Mouse (Mus musculus): Measurements from ENCODE around the gene Rassf2.

Rassf2 gene

DNA sequence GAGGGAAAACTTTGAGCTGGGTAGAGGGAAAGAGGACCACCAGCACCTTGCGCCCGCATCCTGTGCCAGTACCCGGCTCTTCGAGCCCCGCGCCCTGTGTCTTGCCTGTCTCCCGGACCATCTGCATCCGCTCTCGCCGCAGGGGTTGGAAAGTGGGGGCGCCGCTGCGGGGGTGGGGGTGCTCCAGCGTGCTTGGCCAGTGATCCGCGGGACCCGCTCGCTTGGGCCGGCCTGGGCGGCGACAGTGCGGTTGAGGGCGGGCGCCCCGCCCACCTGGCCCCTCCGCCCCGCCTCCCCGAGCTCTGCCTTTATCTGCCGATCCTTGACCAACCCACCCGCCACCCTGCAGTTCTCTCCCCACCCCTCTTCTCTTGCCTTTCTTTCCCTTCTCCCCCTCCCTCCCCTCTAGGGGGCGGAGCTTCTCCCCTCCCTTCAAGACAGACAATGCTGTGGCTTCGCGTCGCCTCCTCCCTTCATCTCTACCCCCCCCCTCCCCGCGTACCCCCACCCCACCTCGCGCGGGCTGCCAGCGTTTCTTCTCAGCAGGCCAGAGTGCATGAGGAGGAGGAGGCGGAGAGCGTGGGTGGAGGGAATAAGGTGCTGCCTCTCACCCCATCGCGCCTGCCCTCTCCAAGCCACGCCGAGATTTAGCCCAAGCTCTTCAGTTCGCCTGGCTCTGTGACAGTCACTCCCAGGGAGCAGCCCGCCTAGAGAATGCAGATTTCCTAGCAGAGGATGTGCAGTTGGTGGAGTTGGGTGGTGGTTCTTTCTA lies at the start of gene Rassf2:
Rassf2 (minus strand) TSS at position 613 of the 772 bp plus-strand sequence.
- peak; percentile 93 for DNase-seq (ENCODE audit: inconsistent ontology term)

DNA sequence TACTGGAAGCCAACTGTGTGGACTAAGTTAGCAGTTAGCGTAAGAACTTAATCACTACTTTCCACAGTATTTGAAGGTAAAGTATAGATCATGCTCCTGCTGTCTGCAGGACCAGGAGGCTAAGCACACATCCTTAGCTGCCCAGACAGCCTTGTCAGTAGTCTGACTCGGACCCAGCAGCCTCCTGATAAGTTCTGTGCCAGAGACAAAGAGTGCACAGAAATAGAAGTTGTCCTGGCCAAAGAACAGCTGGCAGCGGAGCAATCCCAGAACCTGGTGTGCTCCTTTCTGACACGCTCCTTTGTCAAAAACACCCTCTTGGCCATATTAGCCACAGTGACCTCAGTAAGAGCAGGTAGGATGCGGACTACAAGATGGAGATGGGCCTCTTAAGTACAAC lies 49.1 kb upstream of the Rassf2 start:
- DNase-seq (ENCODE audit: inconsistent ontology term): no peak

DNA sequence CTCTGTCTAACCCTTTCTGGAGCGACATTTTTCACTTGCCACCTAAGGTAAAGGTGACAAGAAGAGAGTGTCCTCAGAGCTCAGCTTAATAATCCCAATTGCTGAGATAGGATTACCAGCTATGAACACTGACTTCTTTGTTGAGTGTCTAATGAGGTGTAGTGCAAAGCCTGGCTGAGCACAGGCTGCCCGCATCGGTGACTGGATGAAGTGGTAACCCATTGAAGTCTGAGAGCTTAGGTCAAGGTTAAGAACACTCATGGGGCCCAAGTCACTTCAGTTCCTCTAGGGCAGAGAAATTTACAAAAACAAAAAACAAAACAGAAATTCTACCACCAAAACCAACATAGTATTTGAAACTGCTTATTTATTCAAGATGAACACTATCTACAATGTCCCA lies 43.0 kb upstream of the Rassf2 start:
- no peak for DNase-seq (ENCODE audit: inconsistent ontology term)

DNA sequence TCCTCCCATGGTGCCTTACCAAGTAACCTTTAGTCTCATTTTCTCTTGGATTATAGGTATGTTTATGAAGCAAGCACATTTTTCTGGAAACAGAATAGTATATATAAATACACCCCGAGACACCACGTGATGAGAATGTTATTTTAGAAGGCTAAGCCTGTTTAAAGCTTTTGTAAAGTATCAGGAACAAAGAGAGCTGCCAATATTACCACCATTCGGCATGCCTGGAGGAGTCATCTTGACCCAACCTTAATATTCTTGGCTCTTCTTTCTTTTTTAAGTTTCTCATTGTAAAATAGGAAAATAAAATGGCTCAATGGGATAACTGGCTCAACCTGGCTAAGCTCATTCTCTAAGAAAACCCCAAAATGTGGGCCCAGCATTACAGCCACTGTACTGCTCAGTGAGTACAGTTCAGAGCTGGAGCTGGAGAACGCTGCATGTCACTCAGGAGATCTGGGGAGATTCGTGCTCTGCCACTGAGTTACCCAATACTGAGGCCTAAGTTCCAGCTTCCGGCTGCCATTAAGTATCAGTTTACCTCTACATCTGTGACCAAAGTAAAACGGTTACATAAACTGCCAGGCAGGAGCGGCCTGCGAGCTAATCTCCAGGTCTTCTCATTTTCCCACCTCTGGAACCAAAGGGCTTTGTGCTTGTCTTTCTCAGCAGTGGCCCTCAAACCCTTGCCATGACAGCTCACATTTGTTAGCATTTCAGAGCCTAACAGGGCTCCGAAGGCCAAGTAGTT lies 40.1 kb upstream of the Rassf2 start:
- DNase-seq (ENCODE audit: inconsistent ontology term): no peak

DNA sequence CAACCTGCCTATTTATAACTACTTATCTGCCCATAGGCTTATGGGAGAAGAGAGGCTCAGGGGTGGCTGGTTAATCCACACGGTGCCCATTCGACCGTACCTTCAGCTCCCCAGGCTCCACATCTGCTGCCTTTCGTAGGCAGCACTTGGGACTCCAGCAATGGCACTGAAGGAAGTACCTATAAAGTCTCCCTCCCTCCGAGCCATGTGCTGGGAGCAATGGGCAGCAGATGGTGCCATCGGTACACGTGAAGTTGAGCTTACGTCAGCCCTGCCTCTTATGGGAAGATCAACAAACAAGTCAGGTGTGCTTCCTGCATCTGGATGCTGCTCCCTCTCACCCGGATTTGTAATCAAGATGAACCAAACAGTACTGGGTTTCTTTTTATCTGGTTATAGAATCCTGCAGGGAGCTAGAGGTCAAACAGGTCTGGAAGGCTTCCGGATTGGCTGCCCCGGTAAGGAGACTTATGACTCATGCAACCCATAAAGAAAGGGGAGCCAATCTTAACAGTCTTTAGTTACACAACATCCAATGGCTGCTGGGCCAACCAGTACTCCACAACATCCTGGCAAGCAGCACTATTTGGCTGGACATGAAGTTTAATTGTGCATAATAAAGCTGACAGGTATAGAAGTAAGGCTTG lies 34.2 kb upstream of the Rassf2 start:
- no peak for DNase-seq (ENCODE audit: inconsistent ontology term)

DNA sequence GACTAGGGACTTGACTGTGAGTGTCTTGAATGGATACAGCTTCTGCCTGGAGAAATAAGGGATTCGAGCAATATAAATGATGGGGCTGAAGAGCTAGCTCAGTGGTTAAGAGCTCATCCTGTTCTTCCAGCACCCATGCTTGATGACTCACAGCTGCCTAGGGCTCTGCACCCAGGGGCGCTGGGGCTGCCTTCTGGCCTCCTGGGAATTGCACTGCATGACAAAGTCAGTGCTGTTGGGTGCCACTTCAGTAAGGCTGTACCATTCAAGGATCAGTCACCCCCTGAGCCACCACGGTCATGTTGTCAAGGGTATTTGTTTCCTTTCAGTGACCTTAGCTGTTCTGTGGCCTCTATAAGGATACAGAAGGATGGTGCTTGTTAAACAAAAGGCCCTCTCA lies 33.7 kb upstream of the Rassf2 start:
- DNase-seq (ENCODE audit: inconsistent ontology term): no peak

DNA sequence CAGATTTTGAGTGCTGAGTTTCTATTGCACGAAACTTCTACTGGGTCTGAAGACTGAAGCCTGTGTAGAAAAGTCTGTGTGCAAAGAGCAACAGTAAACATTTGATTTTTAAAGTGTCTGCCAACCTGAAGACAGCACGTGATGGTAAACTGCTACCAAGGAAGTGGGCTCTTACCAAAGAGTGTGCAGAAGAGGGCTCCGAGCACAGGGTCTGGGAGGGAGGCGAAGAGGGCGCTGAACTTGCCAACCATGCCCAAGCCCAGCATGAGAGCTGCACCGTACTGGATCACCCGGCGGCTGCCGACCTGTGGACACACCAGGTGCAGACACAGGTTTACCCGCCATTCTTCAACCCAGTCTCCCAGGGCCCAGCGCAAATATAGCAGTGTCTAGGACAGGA lies 31.8 kb upstream of the Rassf2 start:
- DNase-seq (ENCODE audit: inconsistent ontology term): no peak

DNA sequence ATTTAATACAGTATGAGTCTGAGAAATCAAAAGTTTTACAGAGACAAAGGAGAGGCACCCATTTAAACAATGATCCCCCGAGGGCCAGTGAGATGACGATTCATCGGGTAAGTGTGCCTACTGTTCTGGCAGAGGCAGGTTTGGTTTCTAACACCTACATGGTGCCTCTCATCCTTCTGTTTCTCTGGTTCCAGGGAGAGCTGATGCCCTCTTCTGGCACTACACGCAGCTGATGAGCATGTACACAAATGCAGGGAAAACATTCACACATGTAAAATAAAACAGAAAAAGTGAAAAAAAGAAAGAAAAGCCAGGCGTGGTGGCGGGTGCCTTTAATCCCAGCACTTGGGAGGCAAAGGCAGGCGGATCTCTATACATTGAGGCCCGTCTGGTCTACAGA lies 29.9 kb upstream of the Rassf2 start:
- no peak for DNase-seq (ENCODE audit: inconsistent ontology term)

DNA sequence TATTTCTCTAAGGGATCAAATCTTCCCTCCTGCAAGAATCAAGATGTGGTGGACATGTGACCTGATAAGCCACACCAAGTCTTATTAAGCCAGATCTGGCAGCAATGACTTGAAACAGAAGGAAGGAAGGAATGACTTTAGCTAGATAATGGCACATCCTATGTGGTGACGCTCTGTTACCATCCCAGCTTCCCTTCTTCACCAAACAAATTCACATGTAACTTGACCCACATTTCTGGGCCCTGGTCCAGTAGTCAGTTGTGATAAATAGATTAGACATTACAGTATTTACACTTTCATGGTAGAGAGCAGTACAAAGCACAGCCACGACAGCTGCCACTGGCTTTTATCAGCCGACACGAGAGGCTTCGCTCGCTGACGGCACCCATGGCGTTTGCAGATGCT lies 25.3 kb upstream of the Rassf2 start:
- no peak for DNase-seq (ENCODE audit: inconsistent ontology term)

DNA sequence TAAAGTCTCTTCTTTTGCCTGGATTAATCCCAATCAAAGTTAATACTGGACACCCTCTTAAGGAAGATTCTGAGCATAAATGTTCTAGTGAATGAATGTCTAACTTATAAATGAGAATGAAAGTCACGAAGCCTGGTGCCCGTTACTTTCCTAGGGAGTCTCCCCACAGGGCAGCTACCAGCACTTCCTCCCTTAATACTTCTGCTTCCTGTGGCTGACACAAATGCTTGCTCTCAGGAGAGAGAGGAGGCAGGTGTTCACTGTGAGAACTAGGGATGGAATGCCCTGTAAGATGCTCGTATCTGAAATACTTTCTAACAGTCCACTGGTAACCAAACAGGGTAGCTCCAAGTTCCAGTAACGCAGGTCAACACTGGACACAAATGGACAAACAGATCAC lies 23.8 kb upstream of the Rassf2 start:
- DNase-seq (ENCODE audit: inconsistent ontology term): no peak

DNA sequence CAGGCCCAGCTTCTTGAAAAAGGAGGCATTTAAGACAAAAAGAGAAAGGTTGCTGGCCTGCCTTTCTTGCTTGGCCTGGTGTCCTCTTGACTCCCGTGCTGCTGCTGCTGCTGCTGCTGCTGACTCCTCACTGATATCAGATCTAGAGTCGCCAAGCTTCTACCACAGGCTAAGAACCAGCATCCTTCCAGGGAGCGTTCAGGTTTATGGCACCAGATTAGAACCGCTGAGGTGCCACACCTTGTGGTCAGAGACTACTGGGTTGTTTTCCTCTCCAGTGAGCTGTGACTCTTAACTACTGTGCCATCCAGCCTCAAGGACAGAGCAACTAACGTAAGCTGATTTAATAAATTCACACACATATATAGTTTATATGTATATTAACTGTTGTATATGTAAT lies 21.7 kb upstream of the Rassf2 start:
- no peak for DNase-seq (ENCODE audit: inconsistent ontology term)

DNA sequence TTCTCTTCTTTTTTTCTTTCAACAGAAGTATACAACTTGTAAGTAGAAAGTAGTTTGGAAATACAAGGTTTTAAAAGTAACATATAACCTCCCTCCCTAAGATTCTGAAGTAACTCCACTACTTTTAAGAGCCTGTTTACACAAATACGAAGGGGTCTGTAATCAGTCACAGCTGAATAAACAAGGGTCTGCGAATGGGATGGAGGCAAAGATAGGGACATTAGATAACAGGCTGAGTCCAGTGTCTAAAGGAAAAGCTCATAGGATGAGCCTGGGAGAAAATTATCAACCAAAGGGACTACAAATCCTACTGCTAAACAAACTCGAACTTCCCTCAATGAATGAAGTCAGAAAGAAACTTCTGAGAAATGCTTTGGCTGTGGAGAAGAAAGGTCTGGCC lies 19.9 kb upstream of the Rassf2 start:
- no peak for DNase-seq (ENCODE audit: inconsistent ontology term)

DNA sequence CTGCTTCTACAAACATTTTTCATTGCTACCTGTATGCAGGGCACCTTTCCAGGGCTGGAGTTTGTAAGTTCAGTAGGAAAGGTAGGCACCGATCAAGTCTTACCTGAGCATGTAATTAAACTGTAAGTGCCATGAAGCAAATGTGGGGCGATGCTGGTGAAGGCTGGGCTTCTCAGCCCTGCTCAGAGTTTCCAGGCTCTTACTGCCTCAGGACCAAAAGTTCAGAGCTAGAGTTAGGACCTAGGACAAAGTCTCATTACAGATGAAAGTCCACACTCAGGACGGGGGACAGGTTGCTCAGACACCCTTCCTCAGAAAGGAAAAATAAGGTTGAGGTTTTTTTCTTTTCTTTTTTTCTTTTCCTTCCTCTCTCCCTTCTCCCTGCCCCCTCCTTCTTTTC lies 19.4 kb upstream of the Rassf2 start:
- no peak for DNase-seq (ENCODE audit: inconsistent ontology term)

DNA sequence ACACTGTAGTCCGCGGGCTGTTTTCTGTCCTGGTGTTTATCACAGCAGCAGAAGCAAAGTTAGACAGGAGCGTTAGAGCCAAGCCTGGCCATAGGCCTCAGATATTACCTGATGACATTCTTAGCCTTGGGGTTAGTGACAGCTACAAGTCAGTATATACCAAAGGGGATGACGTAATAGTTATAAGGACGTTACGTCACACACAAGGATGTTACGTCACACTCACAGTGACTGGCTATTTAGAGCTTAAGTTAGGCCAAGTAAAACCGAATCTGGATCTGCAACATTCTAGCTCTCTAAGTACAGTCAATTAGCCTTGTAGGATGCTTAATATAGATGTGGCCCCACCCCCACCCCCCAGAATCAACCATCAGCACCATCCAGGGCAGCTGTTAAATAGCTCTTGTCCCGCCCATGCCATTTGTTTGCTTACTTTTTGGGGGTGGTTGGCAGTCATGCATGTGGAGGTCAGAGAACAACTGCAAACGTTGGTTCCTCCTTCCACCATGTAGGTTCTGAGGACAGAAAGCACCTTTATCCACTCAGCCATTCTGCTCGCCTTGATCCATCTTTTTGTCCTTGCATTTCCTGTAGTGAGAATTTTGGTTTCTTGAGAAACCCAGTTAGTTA lies 18.2 kb upstream of the Rassf2 start:
- no peak for DNase-seq (ENCODE audit: inconsistent ontology term)

DNA sequence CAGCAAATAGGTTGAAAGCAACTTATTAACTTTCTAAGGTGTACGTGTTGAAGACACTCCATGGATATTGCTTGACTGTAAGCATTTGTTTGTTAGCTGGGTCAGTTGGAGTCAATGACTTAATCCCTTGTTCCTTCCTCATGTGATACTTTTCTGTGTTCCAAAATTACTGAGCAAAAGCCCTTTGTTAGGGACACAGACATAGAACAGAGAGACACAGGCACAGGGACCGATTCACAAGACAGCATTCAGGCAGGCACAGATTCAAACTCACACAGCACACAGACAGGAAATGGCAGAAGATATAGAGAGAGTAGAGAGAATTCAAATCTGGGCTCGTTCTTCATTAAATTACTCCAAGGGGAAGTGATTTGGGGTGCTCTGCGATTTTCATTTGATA lies 17.3 kb upstream of the Rassf2 start:
- DNase-seq (ENCODE audit: inconsistent ontology term): no peak

DNA sequence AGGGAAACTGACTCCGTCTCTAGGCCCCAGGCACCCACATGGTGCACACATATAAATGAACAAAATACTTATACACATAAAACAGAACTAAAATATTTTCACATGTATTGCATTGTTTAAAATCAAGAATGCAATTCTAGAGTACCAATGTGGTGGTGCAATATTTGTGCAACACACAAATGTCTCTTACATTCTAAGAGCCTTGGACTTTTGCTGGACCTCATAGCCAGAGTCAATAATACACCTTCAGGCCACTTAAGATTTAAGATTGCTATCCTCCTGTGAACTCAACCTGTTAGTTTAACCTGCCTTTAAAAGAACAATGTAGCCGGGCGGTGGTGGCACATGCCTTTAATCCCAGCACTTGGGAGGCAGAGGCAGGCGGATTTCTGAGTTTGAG lies 16.6 kb upstream of the Rassf2 start:
- no peak for DNase-seq (ENCODE audit: inconsistent ontology term)

DNA sequence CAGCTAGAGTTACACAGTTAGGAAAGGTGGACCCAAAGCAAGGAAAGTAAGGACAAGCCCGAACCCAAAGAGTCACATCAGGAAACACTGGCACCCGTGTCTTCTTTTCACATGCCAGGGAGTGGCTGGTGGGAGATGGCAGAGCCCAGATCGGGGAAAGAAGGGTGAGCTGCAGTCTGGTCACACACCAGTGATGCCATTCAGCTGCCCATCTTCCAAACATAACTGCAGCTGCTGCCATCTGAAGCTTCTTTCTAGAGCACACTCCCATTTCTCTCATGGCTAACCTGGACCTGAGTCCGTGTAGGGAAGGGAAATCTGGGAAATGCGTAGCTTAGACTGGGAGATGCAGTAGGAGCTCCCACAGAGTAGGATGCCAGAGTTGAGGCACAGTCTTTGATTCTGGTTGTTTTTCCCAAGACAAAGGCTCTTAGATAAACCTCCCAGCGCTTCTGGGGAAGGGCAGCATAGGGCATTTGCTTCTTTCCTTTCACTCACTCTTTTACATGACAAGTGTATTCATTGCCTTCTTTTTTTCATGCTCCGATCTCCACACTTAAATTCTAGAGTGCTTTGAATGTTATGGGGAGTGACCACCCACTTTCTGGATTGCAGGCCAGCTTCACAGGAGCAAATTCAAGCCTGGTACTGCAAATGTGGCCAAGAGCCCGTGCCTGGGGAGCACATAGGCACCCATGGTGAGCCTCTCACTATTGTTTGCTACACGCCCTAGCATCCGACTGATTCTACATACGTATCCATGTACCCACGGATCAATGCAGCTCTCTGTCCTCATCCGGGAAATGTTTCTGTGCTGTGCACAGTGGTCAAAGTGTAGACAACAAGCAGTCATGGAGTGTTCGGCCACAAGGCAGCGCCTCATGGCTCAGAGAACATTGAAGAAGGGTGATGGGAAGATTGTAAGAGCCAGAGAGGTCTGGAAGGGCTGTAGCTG lies 14.5 kb upstream of the Rassf2 start:
- DNase-seq (ENCODE audit: inconsistent ontology term): no peak

DNA sequence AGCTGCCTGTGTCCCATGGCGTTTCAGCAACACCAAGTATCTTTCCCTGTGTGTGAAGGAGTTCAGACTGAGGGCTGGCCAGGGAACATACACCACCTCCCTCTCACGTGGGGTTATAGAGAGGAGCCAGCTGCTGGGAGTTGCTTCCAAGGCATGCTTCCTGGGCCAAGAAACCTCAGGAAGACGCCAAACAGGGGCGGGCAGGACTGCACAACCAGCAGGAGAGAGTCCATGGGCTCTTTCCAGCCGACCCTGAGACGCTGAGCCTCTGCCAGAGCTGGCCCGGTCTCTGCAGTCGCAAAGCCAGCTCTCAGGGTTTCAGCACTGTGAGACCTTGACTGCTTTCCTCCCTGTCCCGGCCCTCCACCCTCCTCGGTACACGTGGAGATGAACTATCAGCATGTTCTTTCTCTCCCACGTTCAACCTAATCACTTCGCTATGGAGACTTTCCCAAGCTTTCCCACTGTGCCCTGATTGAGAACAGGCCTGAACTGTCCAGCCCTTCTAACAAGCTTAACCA lies 13.1 kb upstream of the Rassf2 start:
- peak; percentile 38 for DNase-seq (ENCODE audit: inconsistent ontology term)

DNA sequence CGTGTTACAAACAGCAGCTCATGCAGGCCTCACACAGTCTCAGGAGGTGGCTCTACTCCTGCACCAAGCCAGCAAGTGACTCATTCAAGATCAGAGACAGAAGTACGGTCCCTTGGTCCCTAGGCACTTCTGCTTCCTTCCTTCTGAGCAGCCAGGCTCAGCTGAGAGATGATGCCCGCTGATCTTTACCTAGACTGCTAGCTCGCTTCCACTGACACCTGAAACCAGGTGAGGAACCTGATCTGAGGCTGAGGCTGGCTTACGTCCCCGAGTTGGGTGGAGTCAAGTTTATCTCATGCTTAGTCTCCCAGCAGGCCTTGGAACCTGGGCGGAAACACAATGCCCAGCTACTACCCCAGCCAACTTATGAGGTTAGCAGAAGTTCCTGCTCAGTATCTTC lies 9.8 kb upstream of the Rassf2 start:
- no peak for DNase-seq (ENCODE audit: inconsistent ontology term)

DNA sequence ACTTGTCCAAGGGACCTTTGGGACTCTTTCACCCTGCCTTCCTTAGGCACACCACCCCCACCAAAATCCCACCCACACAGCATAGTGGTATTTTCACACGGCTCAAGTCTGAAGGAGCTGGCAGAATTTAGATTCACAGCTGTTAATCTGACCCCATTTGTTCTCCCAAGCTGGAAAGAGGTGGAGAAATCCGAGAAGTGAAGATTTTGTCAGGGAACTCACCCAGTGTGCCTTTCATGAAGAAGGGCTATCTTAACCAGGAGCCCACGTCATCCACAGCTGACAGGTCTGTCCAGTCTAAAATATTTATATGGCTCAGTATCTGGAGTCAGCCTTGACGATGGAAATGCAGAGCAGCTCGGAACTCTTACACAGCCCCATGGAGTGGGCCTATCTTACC lies 6.3 kb upstream of the Rassf2 start:
- no peak for DNase-seq (ENCODE audit: inconsistent ontology term)

DNA sequence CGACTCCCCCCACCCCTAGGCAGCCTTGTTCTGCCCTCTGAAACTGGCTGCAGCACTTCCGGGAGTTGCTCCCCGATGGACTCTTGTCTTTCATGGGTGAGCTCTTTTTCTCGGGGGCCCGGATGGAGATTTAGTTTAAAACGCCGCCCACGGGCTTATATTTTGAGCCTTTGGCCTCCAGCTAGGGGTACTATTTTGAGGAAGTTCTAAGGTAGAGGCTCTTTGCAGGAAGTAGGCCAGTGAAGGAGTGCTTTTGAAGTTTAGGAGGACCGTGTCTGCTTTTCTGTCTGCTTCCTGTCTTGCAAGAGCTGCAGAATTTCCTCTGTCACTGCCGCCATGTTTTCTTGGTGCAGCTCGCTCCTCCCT lies 5.4 kb upstream of the Rassf2 start:
- no peak for DNase-seq (ENCODE audit: inconsistent ontology term)
